Mouse (Mus musculus): Measurements from ENCODE around the gene Col4a3bp. TPM values are rescaled to one million over a fixed set of nuclear protein-coding genes. Genes with fewer than 3 reads are reported as not detected.

The Col4a3bp gene
- total RNA-seq, 2 experiments from 2014 or later, result 61.4 to 61.8 TPM

- DNase-seq (ENCODE audit: extremely low spot score in 1 of 2, low spot score in 1 of 2), result no peak
Measured at GRCm38 (mm10) chr13:96681088-96681620, 138.7 kb downstream of the Col4a3bp start.

GRCm38 (mm10) chr13:96684779-96685178 is 142.4 kb downstream of the Col4a3bp start:
- no peak for DNase-seq (ENCODE audit: extremely low spot score in 1 of 2, low spot score in 1 of 2)

- DNase-seq (ENCODE audit: extremely low spot score in 1 of 2, low spot score in 1 of 2), result no peak
Measured at GRCm38 (mm10) chr13:96687261-96687660, 144.8 kb downstream of the Col4a3bp start.

Other genes starting within 250 kb of the Col4a3bp start
- gene Poc5, start 154.3 kb upstream of the Col4a3bp start, total RNA-seq (2021), result 10 to 100 TPM; 28.0 to 33.0 TPM
- not detected for gene Ankdd1b, start 71.4 kb upstream of the Col4a3bp start, total RNA-seq (2021)
- gene Gm17622, start 51.9 kb upstream of the Col4a3bp start, total RNA-seq (2021), result not detected
- 10 to 100 TPM in 1 of 2 experiments, 1 to 10 TPM in 1; 9.7 to 14.7 TPM for gene Polk, start within 50 bp of the Col4a3bp start, total RNA-seq (2021)
- 100 to 1,000 TPM; 135 to 145 TPM for gene Hmgcr, start 128.3 kb downstream of the Col4a3bp start, total RNA-seq (2021)
- gene Ankrd31, start 205.7 kb downstream of the Col4a3bp start, total RNA-seq (2021), result under 1 TPM; 0.22 to 0.77 TPM

Data from layer of hippocampus, postnatal 25 days (tissue).